ENCODE assay signal across 8 mouse cellular contexts in genomic region chr10:99267621-99268020, GRCm38 (mm10). TPM values are rescaled to one million over a fixed set of nuclear protein-coding genes. Genes with fewer than 3 reads are reported as not detected.
DNase-seq lines count a peak whose midpoint lies in the region; ATAC-seq lines count a peak whose summit lies in the region.

No protein-coding gene starts in this region.

- H3K27ac ChIP-seq in heart, embryonic 12.5 days (ENCODE audit: poor library complexity, severe bottlenecking): no peak overlapping the region
- peak overlapping the region; percentile 33; the same call in 1 of the 2 replicates for H3K27ac ChIP-seq in liver, embryonic 16.5 days (ENCODE audit: low read length)
- no peak overlapping the region for H3K27ac ChIP-seq in liver, embryonic 11.5 days (ENCODE audit: low read depth, low read length)
- H3K27ac ChIP-seq in embryonic facial prominence, embryonic 14.5 days (replicated peaks; ENCODE audit: low read depth, low read length): peak overlapping the region; percentile 75
- peak overlapping the region; percentile 92 for H3K27ac ChIP-seq in limb, embryonic 12.5 days

- 73% methylated on average over 1 of the region's 1 CpGs for WGBS in heart, embryonic 12.5 days
- WGBS in liver, embryonic 16.5 days (ENCODE audit: insufficient replicate concordance): 56% methylated on average over 1 of the region's 1 CpGs
- 76% methylated on average over 1 of the region's 1 CpGs for WGBS in liver, embryonic 11.5 days
- 30% methylated on average over 1 of the region's 1 CpGs for WGBS in embryonic facial prominence, embryonic 14.5 days
- 33% methylated on average over 1 of the region's 1 CpGs for WGBS in limb, embryonic 12.5 days

- no peak overlapping the region for H3K4me3 ChIP-seq in heart, embryonic 12.5 days
- H3K4me3 ChIP-seq in liver, embryonic 16.5 days (ENCODE audit: low read depth, low read length): no peak overlapping the region
- H3K4me3 ChIP-seq in liver, embryonic 11.5 days (ENCODE audit: low read depth, low read length): no peak overlapping the region
- 0 out of 2 replicates have a peak overlapping the region, but pooled peaks have one; percentile 75 for H3K4me3 ChIP-seq in embryonic facial prominence, embryonic 14.5 days (ENCODE audit: low read depth, low read length)
- H3K4me3 ChIP-seq in limb, embryonic 12.5 days (replicated peaks): peak overlapping the region; percentile 83; the same call in 1 of the 2 replicates

- 0 out of 2 replicates have a peak overlapping the region, but pooled peaks have one; percentile 18 for H3K4me2 ChIP-seq in heart, embryonic 12.5 days
- 0 out of 2 replicates have a peak overlapping the region, but pooled peaks have one; percentile 9 for H3K4me2 ChIP-seq in liver, embryonic 16.5 days (ENCODE audit: low read depth, low read length)
- no peak overlapping the region for H3K4me2 ChIP-seq in liver, embryonic 11.5 days
- peak overlapping the region; percentile 90 for H3K4me2 ChIP-seq in embryonic facial prominence, embryonic 14.5 days (ENCODE audit: low read depth, low read length)
- peak overlapping the region; percentile 88 for H3K4me2 ChIP-seq in limb, embryonic 12.5 days

- peaks cover 14% of the 10 kb centered on the region for H3K36me3 ChIP-seq in heart, embryonic 12.5 days
- H3K36me3 ChIP-seq in liver, embryonic 16.5 days (ENCODE audit: control insufficient read depth, insufficient read depth): peaks cover 4% of the 10 kb centered on the region; the same call in 1 of the 2 replicates
- H3K36me3 ChIP-seq in liver, embryonic 11.5 days (ENCODE audit: control insufficient read depth, insufficient read depth, low read length): no peaks in the 10 kb centered on the region; the same call in 1 of the 2 replicates
- H3K36me3 ChIP-seq in embryonic facial prominence, embryonic 14.5 days (ENCODE audit: control insufficient read depth, insufficient read depth, low read length): peaks cover 6% of the 10 kb centered on the region
- peaks cover 7% of the 10 kb centered on the region for H3K36me3 ChIP-seq in limb, embryonic 12.5 days

- DNase-seq in heart, postnatal 36 days: no peak
- no peak for DNase-seq in liver, embryonic 11.5 days (ENCODE audit: low spot score)
- no peak for DNase-seq in embryonic facial prominence, embryonic 14.5 days (ENCODE audit: low spot score)
- DNase-seq in embryo, embryonic 11 days: no peak
- DNase-seq in gastrocnemius, postnatal 25 days: no peak

- no peaks in the 10 kb centered on the region for H3K27me3 ChIP-seq in heart, embryonic 12.5 days (replicated peaks)
- peaks cover 22% of the 10 kb centered on the region for H3K27me3 ChIP-seq in liver, embryonic 16.5 days (ENCODE audit: control insufficient read depth, insufficient read depth, low read depth, low read length)
- H3K27me3 ChIP-seq in liver, embryonic 11.5 days (replicated peaks; ENCODE audit: control insufficient read depth, insufficient read depth, low read length): peaks cover 16% of the 10 kb centered on the region
- no peaks in the 10 kb centered on the region for H3K27me3 ChIP-seq in embryonic facial prominence, embryonic 14.5 days (replicated peaks; ENCODE audit: control insufficient read depth, insufficient read depth, low read length)
- H3K27me3 ChIP-seq in limb, embryonic 12.5 days: no peaks in the 10 kb centered on the region

- H3K9me3 ChIP-seq in heart, embryonic 12.5 days (replicated peaks): no peaks in the 10 kb centered on the region
- H3K9me3 ChIP-seq in liver, embryonic 16.5 days (replicated peaks; ENCODE audit: control insufficient read depth, low read length): no peaks in the 10 kb centered on the region
- H3K9me3 ChIP-seq in liver, embryonic 11.5 days (ENCODE audit: control insufficient read depth, low read length): no peaks in the 10 kb centered on the region
- H3K9me3 ChIP-seq in embryonic facial prominence, embryonic 14.5 days (ENCODE audit: control insufficient read depth, low read length): no peaks in the 10 kb centered on the region
- no peaks in the 10 kb centered on the region for H3K9me3 ChIP-seq in limb, embryonic 12.5 days

- intact Hi-C loops in heart, postnatal 36 days (cut with DNase I): loop anchor here (1.0 to 5.0 kb wide), 6 partner anchors 19 to 309 kb away; no protein-coding TSS in a partner anchor

- no peak overlapping the region for H3K9ac ChIP-seq in heart, embryonic 12.5 days
- H3K9ac ChIP-seq in liver, embryonic 16.5 days (ENCODE audit: low read depth, low read length): no peak overlapping the region
- H3K9ac ChIP-seq in liver, embryonic 11.5 days (ENCODE audit: low read depth, low read length): no peak overlapping the region
- no peak overlapping the region for H3K9ac ChIP-seq in embryonic facial prominence, embryonic 14.5 days (ENCODE audit: low read depth, low read length)
- no peak overlapping the region for H3K9ac ChIP-seq in limb, embryonic 12.5 days (replicated peaks)

- peaks cover 44% of the 10 kb centered on the region for H3K4me1 ChIP-seq in heart, embryonic 12.5 days (replicated peaks)
- H3K4me1 ChIP-seq in liver, embryonic 16.5 days (ENCODE audit: control insufficient read depth, low read depth, low read length): peaks cover 17% of the 10 kb centered on the region
- H3K4me1 ChIP-seq in liver, embryonic 11.5 days (replicated peaks; ENCODE audit: control insufficient read depth, insufficient read depth, low read length): peaks cover 17% of the 10 kb centered on the region
- peaks cover 32% of the 10 kb centered on the region for H3K4me1 ChIP-seq in embryonic facial prominence, embryonic 14.5 days (ENCODE audit: control insufficient read depth, insufficient read depth, low read length)
- H3K4me1 ChIP-seq in limb, embryonic 12.5 days (replicated peaks): peaks cover 50% of the 10 kb centered on the region

- ATAC-seq in heart, embryonic 12.5 days (ENCODE audit: insufficient number of reproducible peaks, low FRiP score): no peak
- no peak for ATAC-seq in liver, embryonic 16.5 days (ENCODE audit: low read depth)
- ATAC-seq in liver, embryonic 11.5 days (replicated peaks; ENCODE audit: low FRiP score): no peak
- ATAC-seq in embryonic facial prominence, embryonic 14.5 days (ENCODE audit: low read depth): no peak
- ATAC-seq in limb, embryonic 12.5 days (ENCODE audit: insufficient number of reproducible peaks, insufficient read depth, low FRiP score, low TSS enrichment, low read depth): no peak

RNA-seq across cellular contexts. Expression of gene Dusp6, which starts 4.6 kb away (rescaled TPM):
- 52.6 and 57.1 TPM in 2 replicates for polyA plus RNA-seq in heart, embryonic 12.5 days (2016; fragmentation: Nextera tagmentation; extraction: Ambion mirVana)
- 10 to 100 TPM; 16.2 to 21.7 TPM for total RNA-seq in heart, postnatal 36 days (2021)
- polyA plus RNA-seq in liver, embryonic 16.5 days (2015; fragmentation: Nextera tagmentation; extraction: Ambion mirVana): 25.1 and 29.0 TPM in 2 replicates
- 37.6 and 40.3 TPM in 2 replicates for polyA plus RNA-seq in liver, embryonic 11.5 days (2014; fragmentation: Nextera tagmentation; extraction: Ambion mirVana)
- polyA plus RNA-seq in embryonic facial prominence, embryonic 14.5 days (2014; fragmentation: Nextera tagmentation; extraction: Ambion mirVana): 65.2 and 79.7 TPM in 2 replicates
- polyA plus RNA-seq in limb, embryonic 12.5 days (2016; fragmentation: Nextera tagmentation; extraction: Ambion mirVana): 117 and 122 TPM in 2 replicates
- 10 to 100 TPM; 17.9 to 21.9 TPM for total RNA-seq in gastrocnemius, postnatal 25 days (2021)

Comparison
In these comparisons a context has a peak if more than half of its experiments do, and no peak if none do; other contexts are left out.
1. H3K27ac ChIP-seq: peak in liver, embryonic 16.5 days (single experiment), embryonic facial prominence, embryonic 14.5 days (single experiment) and limb, embryonic 12.5 days (single experiment); none in heart, embryonic 12.5 days (single experiment) and liver, embryonic 11.5 days (single experiment).
2. H3K4me3 ChIP-seq: peak in embryonic facial prominence, embryonic 14.5 days (single experiment) and limb, embryonic 12.5 days (single experiment); none in heart, embryonic 12.5 days (single experiment), liver, embryonic 16.5 days (single experiment) and liver, embryonic 11.5 days (single experiment).